In genomic region chr9:31996466-31997177, GRCm38 (mm10) we compare ENCODE assay signal across 11 mouse cellular contexts.
DNase-seq lines count a peak whose midpoint lies in the region; ATAC-seq lines count a peak whose summit lies in the region.
"Had no signal": no experiment of that assay in that cellular context is flagged by ENCODE, and none has a peak within 500 bp of the region (broad histone marks: within the 10 kb centered on the region; RNA-seq: fewer than 3 reads in every experiment).

No protein-coding gene starts in this region.

- peak overlapping the region; percentile 78 for H3K27ac ChIP-seq in embryonic facial prominence, embryonic 13.5 days
- H3K27ac ChIP-seq in embryonic facial prominence, embryonic 10.5 days (replicated peaks) = no peak overlapping the region
- H3K27ac ChIP-seq in midbrain, embryonic 11.5 days (ENCODE audit: low read depth, low read length) = no peak overlapping the region
- H3K27ac ChIP-seq in midbrain, embryonic 10.5 days (replicated peaks) = no peak overlapping the region; the same call in 1 of the 2 replicates
- H3K27ac ChIP-seq in limb, embryonic 13.5 days = no peak overlapping the region; the same call in 1 of the 2 replicates
- H3K27ac ChIP-seq in stomach, embryonic 16.5 days (ENCODE audit: low read length) = peak overlapping the region; percentile 72

- DNase-seq in embryonic facial prominence, embryonic 10.5 days (ENCODE audit: low spot score) = no peak
- DNase-seq in midbrain, embryonic 11.5 days (ENCODE audit: low spot score, missing footprints) = peak; percentile 70
- DNase-seq in midbrain, embryonic 10.5 days (ENCODE audit: low spot score) = no peak
- no peak for DNase-seq in gastrocnemius, postnatal 36 days
- DNase-seq in spleen, adult 12 weeks (ENCODE audit: low spot score) = no peak

- no peak overlapping the region for H3K4me2 ChIP-seq in embryonic facial prominence, embryonic 13.5 days
- no peak overlapping the region for H3K4me2 ChIP-seq in midbrain, embryonic 11.5 days
- peak overlapping the region; percentile 42 for H3K4me2 ChIP-seq in limb, embryonic 13.5 days (replicated peaks)
- H3K4me2 ChIP-seq in stomach, embryonic 16.5 days (ENCODE audit: low read depth, low read length) = no peak overlapping the region

- no peak overlapping the region for H3K4me3 ChIP-seq in embryonic facial prominence, embryonic 13.5 days
- no peak overlapping the region for H3K4me3 ChIP-seq in embryonic facial prominence, embryonic 10.5 days
- no peak overlapping the region for H3K4me3 ChIP-seq in midbrain, embryonic 11.5 days (ENCODE audit: low read depth, low read length)
- H3K4me3 ChIP-seq in midbrain, embryonic 10.5 days = no peak overlapping the region
- H3K4me3 ChIP-seq in limb, embryonic 13.5 days = no peak overlapping the region
- no peak overlapping the region for H3K4me3 ChIP-seq in stomach, embryonic 16.5 days (replicated peaks; ENCODE audit: low read length)
- H3K4me3 ChIP-seq: erythroblast, embryonic 14.5 days; myocyte had no signal

- no peaks in the 10 kb centered on the region for H3K9me3 ChIP-seq in embryonic facial prominence, embryonic 13.5 days
- no peaks in the 10 kb centered on the region for H3K9me3 ChIP-seq in embryonic facial prominence, embryonic 10.5 days
- no peaks in the 10 kb centered on the region for H3K9me3 ChIP-seq in midbrain, embryonic 11.5 days (ENCODE audit: control insufficient read depth, low read length)
- H3K9me3 ChIP-seq in midbrain, embryonic 10.5 days (replicated peaks) = no peaks in the 10 kb centered on the region
- no peaks in the 10 kb centered on the region for H3K9me3 ChIP-seq in limb, embryonic 13.5 days
- H3K9me3 ChIP-seq in stomach, embryonic 16.5 days (replicated peaks; ENCODE audit: control insufficient read depth, low read length) = no peaks in the 10 kb centered on the region

- WGBS in embryonic facial prominence, embryonic 13.5 days = 57% methylated on average over 7 of the region's 7 CpGs
- WGBS in embryonic facial prominence, embryonic 10.5 days = 67% methylated on average over 7 of the region's 7 CpGs
- WGBS in midbrain, embryonic 11.5 days = 78% methylated on average over 7 of the region's 7 CpGs
- 80% methylated on average over 7 of the region's 7 CpGs for WGBS in midbrain, embryonic 10.5 days
- WGBS in limb, embryonic 13.5 days = 57% methylated on average over 7 of the region's 7 CpGs
- WGBS in stomach, embryonic 16.5 days = 41% methylated on average over 7 of the region's 7 CpGs

- no peaks in the 10 kb centered on the region for H3K27me3 ChIP-seq in embryonic facial prominence, embryonic 13.5 days
- H3K27me3 ChIP-seq in embryonic facial prominence, embryonic 10.5 days (replicated peaks; ENCODE audit: low read depth, poor library complexity, severe bottlenecking) = peaks cover 25% of the 10 kb centered on the region
- H3K27me3 ChIP-seq in midbrain, embryonic 11.5 days (ENCODE audit: control insufficient read depth, insufficient read depth, low read length) = no peaks in the 10 kb centered on the region
- 0 out of 2 replicates have a peak, but pooled peaks cover 8% of the 10 kb centered on the region for H3K27me3 ChIP-seq in midbrain, embryonic 10.5 days (ENCODE audit: low read depth, poor library complexity, severe bottlenecking)
- no peaks in the 10 kb centered on the region for H3K27me3 ChIP-seq in limb, embryonic 13.5 days
- H3K27me3 ChIP-seq in stomach, embryonic 16.5 days (ENCODE audit: control insufficient read depth, insufficient read depth, low read length) = no peaks in the 10 kb centered on the region
- H3K27me3 ChIP-seq: Patski had no signal

- H3K36me3 ChIP-seq in embryonic facial prominence, embryonic 13.5 days = no peaks in the 10 kb centered on the region
- H3K36me3 ChIP-seq in embryonic facial prominence, embryonic 10.5 days (replicated peaks) = no peaks in the 10 kb centered on the region
- no peaks in the 10 kb centered on the region for H3K36me3 ChIP-seq in midbrain, embryonic 11.5 days (ENCODE audit: control insufficient read depth, insufficient read depth, low read length)
- H3K36me3 ChIP-seq in midbrain, embryonic 10.5 days = no peaks in the 10 kb centered on the region
- no peaks in the 10 kb centered on the region for H3K36me3 ChIP-seq in limb, embryonic 13.5 days
- H3K36me3 ChIP-seq in stomach, embryonic 16.5 days (ENCODE audit: control insufficient read depth, insufficient read depth, low read length) = no peaks in the 10 kb centered on the region

- ATAC-seq in embryonic facial prominence, embryonic 13.5 days (ENCODE audit: insufficient number of reproducible peaks, insufficient read depth, low FRiP score, low TSS enrichment, low read depth) = no peak
- no peak for ATAC-seq in midbrain, embryonic 11.5 days (ENCODE audit: low FRiP score)
- no peak for ATAC-seq in limb, embryonic 13.5 days (ENCODE audit: low FRiP score, low read depth)
- peak; percentile 61 for ATAC-seq in stomach, embryonic 16.5 days (ENCODE audit: insufficient read depth, low FRiP score)
- ATAC-seq: Patski had no signal

- H3K9ac ChIP-seq in embryonic facial prominence, embryonic 13.5 days = no peak overlapping the region
- H3K9ac ChIP-seq in midbrain, embryonic 11.5 days (ENCODE audit: low read length) = no peak overlapping the region
- no peak overlapping the region for H3K9ac ChIP-seq in limb, embryonic 13.5 days
- H3K9ac ChIP-seq in stomach, embryonic 16.5 days (ENCODE audit: low read length) = no peak overlapping the region

- peaks cover 17% of the 10 kb centered on the region for H3K4me1 ChIP-seq in embryonic facial prominence, embryonic 13.5 days
- H3K4me1 ChIP-seq in embryonic facial prominence, embryonic 10.5 days = peaks cover 40% of the 10 kb centered on the region
- H3K4me1 ChIP-seq in midbrain, embryonic 11.5 days (ENCODE audit: control insufficient read depth, insufficient read depth, low read length) = no peaks in the 10 kb centered on the region
- H3K4me1 ChIP-seq in midbrain, embryonic 10.5 days = peaks cover 36% of the 10 kb centered on the region; the same call in 1 of the 2 replicates
- H3K4me1 ChIP-seq in limb, embryonic 13.5 days = peaks cover 19% of the 10 kb centered on the region
- H3K4me1 ChIP-seq in stomach, embryonic 16.5 days (ENCODE audit: control insufficient read depth, insufficient read depth, low read length) = peaks cover 10% of the 10 kb centered on the region

- intact Hi-C loops in gastrocnemius, postnatal 36 days (cut with DNase I) = no loop called here

Comparison
In these comparisons a context has a peak if more than half of its experiments do, and no peak if none do; other contexts are left out.
1. H3K27ac ChIP-seq: peak in embryonic facial prominence, embryonic 13.5 days (single experiment) and stomach, embryonic 16.5 days (single experiment); none in embryonic facial prominence, embryonic 10.5 days (single experiment), midbrain, embryonic 11.5 days (single experiment), midbrain, embryonic 10.5 days (single experiment) and limb, embryonic 13.5 days (single experiment).